Mouse (Mus musculus) intestine, embryonic 14.5 days (tissue): ENCODE data around the gene Ndufb4. TPM values are rescaled to one million over a fixed set of nuclear protein-coding genes. Genes with fewer than 3 reads are reported as not detected.

Experiments
- ATAC-seq: fragments of 200-750 bp; cut with Nextera tagmentation; replicated peaks from 2 replicates; pipeline ENCODE4 v1.8.0; 2017; ENCODE audit warnings: low read depth, moderate number of reproducible peaks, moderate TSS enrichment, moderate library complexity; ENCODE audit not compliant: low FRiP score, low TSS enrichment
- DNase-seq: peaks from one replicate; pipeline ENCODE4 v3.0.0-alpha.2; 2018; ENCODE audit warnings: low spot score
- H3K27ac ChIP-seq: fragments of 300-500 bp; sonication (generic); 2 replicates; pipeline ENCODE4 v1.5.1; 2014; ENCODE audit warnings: low read depth, mild to moderate bottlenecking, control low read depth
- H3K27me3 ChIP-seq: fragments of 300-500 bp; sonication (generic); replicated peaks from 2 replicates; pipeline ENCODE4 v1.6.1; 2014; ENCODE audit warnings: low read length, control low read depth; ENCODE audit not compliant: control insufficient read depth, insufficient read depth
- H3K36me3 ChIP-seq: fragments of 300-500 bp; sonication (generic); 2 replicates; pipeline ENCODE4 v1.6.1; 2014; ENCODE audit warnings: low read length, control low read depth; ENCODE audit not compliant: control insufficient read depth, insufficient read depth
- H3K4me1 ChIP-seq: fragments of 300-500 bp; sonication (generic); replicated peaks from 2 replicates; pipeline ENCODE4 v1.6.1; 2014; ENCODE audit warnings: low read length, control low read depth, mixed read lengths; ENCODE audit not compliant: control insufficient read depth, insufficient read depth
- H3K4me2 ChIP-seq: fragments of 300-500 bp; sonication (generic); 2 replicates; pipeline ENCODE4 v1.6.1; 2014; ENCODE audit warnings: low read length
- H3K4me3 ChIP-seq: fragments of 300-500 bp; sonication (generic); 2 replicates; pipeline ENCODE4 v1.5.1; 2014; ENCODE audit warnings: low read depth, low read length, control low read depth, mixed read lengths
- H3K9ac ChIP-seq: fragments of 300-500 bp; sonication (generic); 2 replicates; pipeline ENCODE4 v1.6.1; 2014; ENCODE audit warnings: mild to moderate bottlenecking, low read length
- H3K9me3 ChIP-seq: fragments of 300-500 bp; sonication (generic); 2 replicates; pipeline ENCODE4 v1.6.1; 2016; ENCODE audit warnings: low read length, control low read depth; ENCODE audit not compliant: control insufficient read depth
- WGBS: fragments of 180-500 bp; shearing (Covaris S2); extraction: QIAGEN DNeasy Blood & Tissue Kit; methylation state at CpG from one replicate; pipeline ENCODE4 v1.1.7; 2014; 5-methylcytosine and 5-hydroxymethylcytosine counted together
- polyA plus RNA-seq: library from polyadenylated mRNA; unstranded; fragments of >200 nt; fragmentation: Nextera tagmentation; extraction: Ambion mirVana; gene quantifications from 2 replicates; pipeline ENCODE4 v1.2.1, GENCODE M21; 2014

The Ndufb4 gene
- polyA plus RNA-seq, 1 experiment from 2014 or later = 67.1 TPM

DNA sequence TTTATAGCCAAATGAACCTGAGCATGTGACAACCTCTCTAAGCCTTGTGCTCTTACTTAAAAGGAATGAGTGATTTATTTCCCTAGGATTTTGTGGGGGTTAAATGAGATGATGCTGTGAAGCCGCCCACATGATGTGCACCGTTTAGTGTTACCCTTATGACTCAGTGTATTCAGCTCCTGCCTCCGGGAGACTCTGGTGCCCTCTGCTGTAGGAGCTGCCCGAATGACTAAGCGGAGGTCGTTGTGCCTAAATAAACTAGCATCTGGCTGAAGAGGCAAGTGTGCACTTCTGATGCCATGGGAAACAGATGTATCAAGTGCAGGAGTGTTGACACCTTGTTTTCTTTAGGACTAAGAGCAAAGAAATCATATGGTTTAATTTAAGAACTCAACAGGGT is 18.1 kb downstream of the Ndufb4 start:
- no peak for ATAC-seq
- Histone ChIP-seq H3K27ac (no peak overlapping the region), H3K4me3 (no peak overlapping the region), H3K9ac (no peak overlapping the region), H3K4me2 (no peak overlapping the region), H3K27me3 (no peaks in the 10 kb centered on the region), H3K9me3 (no peaks in the 10 kb centered on the region), H3K4me1 (no peaks in the 10 kb centered on the region), H3K36me3 (no peaks in the 10 kb centered on the region)
- no peak for DNase-seq
- WGBS = 62% methylated on average over 6 of the region's 6 CpGs

DNA sequence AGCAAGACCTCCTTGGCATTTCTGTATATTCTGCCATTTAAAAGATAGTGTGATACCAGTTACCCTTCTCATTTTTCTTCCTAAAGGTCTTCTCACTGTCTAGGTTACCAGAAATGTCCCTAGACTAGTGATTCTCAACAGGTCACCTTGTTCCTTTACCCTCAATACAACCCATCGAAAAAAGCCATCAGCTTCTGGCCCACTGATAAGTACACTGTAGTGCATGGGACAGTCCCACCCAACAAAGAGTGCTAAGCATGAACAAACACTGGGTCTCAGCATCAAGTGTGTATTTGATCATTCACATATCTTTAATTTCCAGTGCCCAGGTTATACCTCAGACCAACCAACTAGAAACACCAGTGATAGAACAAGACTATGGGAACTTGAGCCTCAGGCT is 19.2 kb downstream of the Ndufb4 start:
- no peaks in the 10 kb centered on the region for H3K9me3 ChIP-seq
- H3K36me3 ChIP-seq = no peaks in the 10 kb centered on the region
- 94% methylated on average over 1 of the region's 1 CpGs for WGBS
- no peaks in the 10 kb centered on the region for H3K4me1 ChIP-seq
- no peak overlapping the region for H3K9ac ChIP-seq
- H3K4me3 ChIP-seq = no peak overlapping the region
- DNase-seq (no peak), ATAC-seq (no peak)
- H3K27me3 ChIP-seq = no peaks in the 10 kb centered on the region
- no peak overlapping the region for H3K4me2 ChIP-seq
- no peak overlapping the region for H3K27ac ChIP-seq

DNA sequence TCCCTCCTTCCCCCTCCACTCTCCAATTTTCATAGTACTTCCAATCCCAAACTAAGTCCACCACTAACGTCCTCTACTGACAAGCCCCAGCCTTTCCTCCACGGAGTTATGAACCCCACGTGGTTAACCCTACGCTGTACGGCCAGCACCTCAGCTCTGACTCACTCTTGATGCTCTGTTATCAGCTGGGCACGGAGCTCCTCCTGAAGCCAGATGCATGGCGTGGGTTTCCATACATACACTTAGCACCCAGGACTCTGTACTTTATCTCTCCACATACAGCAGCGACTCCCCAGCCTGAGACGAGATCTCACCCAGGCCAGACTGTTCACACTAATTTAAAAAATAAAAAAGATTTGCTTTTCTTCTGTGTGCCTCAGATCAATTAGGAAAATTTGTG is 19.7 kb downstream of the Ndufb4 start:
- Histone ChIP-seq H3K9me3 (no peaks in the 10 kb centered on the region), H3K4me2 (no peak overlapping the region), H3K27ac (no peak overlapping the region), H3K9ac (no peak overlapping the region), H3K27me3 (no peaks in the 10 kb centered on the region), H3K4me1 (no peaks in the 10 kb centered on the region), H3K36me3 (no peaks in the 10 kb centered on the region), H3K4me3 (no peak overlapping the region)
- ATAC-seq (no peak), DNase-seq (no peak)
- WGBS = 68% methylated on average over 9 of the region's 9 CpGs

DNA sequence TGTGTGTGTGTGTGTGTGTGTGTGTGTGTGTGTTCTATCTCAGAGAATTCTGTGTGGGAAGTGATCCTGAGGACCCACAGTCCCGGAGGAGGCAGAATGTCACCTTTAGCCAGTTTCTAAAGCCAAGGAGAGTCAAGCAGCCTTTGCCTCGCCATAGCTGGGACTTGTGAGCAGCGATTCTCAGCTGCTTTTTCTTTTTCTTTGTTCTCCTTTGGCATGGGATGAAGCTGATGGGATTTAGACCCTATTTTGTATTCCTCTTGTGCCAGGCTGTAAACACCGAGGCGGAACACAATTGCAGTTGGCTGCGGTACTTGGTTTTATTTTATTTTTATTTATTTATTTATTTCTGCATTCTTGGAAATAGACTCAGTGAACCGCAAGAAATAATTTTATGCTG is 25.2 kb downstream of the Ndufb4 start:
- no peak overlapping the region for H3K27ac ChIP-seq
- H3K4me3 ChIP-seq = no peak overlapping the region
- H3K4me2 ChIP-seq = no peak overlapping the region
- no peaks in the 10 kb centered on the region for H3K4me1 ChIP-seq
- DNase-seq (no peak), ATAC-seq (no peak)
- H3K36me3 ChIP-seq = no peaks in the 10 kb centered on the region
- WGBS = 91% methylated on average over 7 of the region's 7 CpGs
- H3K9me3 ChIP-seq = no peaks in the 10 kb centered on the region
- H3K9ac ChIP-seq = no peak overlapping the region
- H3K27me3 ChIP-seq = no peaks in the 10 kb centered on the region

DNA sequence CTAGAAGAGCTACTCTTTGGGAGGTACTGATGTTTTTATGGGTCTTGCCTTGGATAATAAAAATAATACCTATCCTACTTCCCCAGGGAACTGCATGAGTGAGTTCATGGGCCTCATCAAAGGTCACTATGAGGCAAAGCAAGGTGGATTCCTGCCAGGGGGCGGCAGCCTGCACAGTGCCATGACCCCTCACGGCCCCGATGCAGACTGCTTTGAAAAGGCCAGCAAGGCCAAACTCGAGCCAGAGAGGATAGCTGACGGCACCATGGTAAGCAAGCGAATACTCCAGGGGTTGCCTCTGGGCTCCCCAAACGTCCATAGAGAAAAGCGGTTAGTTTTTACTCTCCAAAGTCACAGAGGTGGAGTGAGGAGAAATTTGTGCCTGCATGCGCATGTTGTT is 25.9 kb downstream of the Ndufb4 start:
- Histone ChIP-seq H3K4me3 (no peak overlapping the region), H3K4me1 (no peaks in the 10 kb centered on the region), H3K27ac (no peak overlapping the region), H3K9ac (no peak overlapping the region), H3K4me2 (no peak overlapping the region), H3K27me3 (no peaks in the 10 kb centered on the region), H3K9me3 (no peaks in the 10 kb centered on the region), H3K36me3 (no peaks in the 10 kb centered on the region)
- no peak for DNase-seq
- WGBS = 76% methylated on average over 9 of the region's 9 CpGs
- no peak for ATAC-seq

DNA sequence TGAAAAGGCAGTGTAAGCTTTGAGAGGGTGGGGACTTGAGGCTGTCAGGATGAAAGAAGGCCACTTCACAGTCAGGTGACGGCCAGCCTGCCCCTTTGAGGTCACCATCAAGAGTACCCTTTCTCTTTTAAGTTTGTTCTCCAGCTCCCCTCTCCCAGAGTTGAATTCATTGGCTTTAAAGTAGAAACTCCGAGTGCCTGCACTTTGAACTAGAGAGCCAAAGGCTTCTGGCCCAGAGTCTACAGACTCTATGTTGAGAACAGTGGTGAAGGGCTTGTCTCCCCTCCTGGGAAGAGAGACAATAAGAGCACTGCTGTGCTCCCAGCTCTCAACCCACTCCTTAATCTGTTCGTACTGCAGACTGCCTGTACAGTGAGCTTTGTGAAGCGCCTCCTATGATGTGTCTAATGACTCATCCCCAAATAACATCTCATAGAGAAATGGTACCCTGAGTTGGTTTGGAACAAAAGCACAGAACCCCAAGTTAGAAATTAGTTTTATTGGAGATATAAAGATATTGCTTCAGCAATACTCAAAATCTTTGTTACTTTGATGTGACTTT is 27.8 kb downstream of the Ndufb4 start:
- Histone ChIP-seq H3K27ac (no peak overlapping the region), H3K9ac (no peak overlapping the region), H3K4me3 (no peak overlapping the region), H3K9me3 (no peaks in the 10 kb centered on the region), H3K4me1 (no peaks in the 10 kb centered on the region), H3K27me3 (no peaks in the 10 kb centered on the region), H3K4me2 (no peak overlapping the region), H3K36me3 (no peaks in the 10 kb centered on the region)
- 59% methylated on average over 4 of the region's 4 CpGs for WGBS
- DNase-seq (no peak), ATAC-seq (no peak)

DNA sequence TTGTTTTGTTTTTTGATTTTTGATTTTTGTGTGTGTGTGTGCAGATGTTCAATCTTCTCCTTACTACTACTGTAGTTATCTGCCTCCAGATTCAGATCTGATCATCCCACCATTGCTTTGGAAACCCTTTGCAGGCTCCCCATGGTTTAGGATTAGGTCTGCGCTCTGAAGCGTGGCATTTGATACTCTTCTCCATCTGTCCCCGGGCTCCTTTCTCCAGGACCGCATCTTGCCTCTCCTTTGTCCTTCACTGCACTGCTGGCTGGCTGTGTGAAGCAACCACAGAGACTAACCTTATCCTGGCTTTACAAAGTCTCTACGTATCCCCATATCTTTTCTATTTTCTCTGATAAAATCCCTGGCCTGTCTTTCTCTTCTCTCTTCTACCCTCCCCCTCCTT is 31.3 kb downstream of the Ndufb4 start:
- no peak overlapping the region for H3K4me3 ChIP-seq
- H3K9ac ChIP-seq = no peak overlapping the region
- no peaks in the 10 kb centered on the region for H3K36me3 ChIP-seq
- no peaks in the 10 kb centered on the region for H3K4me1 ChIP-seq
- DNase-seq = no peak
- no peak for ATAC-seq
- H3K4me2 ChIP-seq = no peak overlapping the region
- no peaks in the 10 kb centered on the region for H3K27me3 ChIP-seq
- 77% methylated on average over 5 of the region's 5 CpGs for WGBS
- no peak overlapping the region for H3K27ac ChIP-seq
- no peaks in the 10 kb centered on the region for H3K9me3 ChIP-seq

DNA sequence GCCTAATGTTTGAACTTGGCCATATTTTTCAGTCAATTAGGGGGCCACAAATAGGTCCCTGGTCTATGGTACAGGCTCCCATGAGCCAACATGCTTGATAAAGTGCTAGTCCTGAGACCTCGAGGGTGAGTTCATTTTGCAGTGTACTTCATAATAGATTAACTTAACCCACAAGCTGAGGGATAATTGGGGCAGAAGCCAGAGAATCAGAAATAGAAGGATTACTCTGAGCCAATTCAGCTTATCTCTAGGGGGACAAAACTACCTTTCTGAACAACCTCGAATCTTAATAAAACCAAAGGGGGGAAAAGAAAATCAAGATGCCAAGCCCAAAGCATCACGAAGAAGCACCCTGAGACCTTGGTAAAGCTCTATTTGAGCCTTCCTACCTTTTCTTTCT is 31.9 kb downstream of the Ndufb4 start:
- Histone ChIP-seq H3K9ac (no peak overlapping the region), H3K9me3 (no peaks in the 10 kb centered on the region), H3K27ac (no peak overlapping the region), H3K27me3 (no peaks in the 10 kb centered on the region), H3K4me2 (no peak overlapping the region), H3K36me3 (no peaks in the 10 kb centered on the region), H3K4me3 (no peak overlapping the region), H3K4me1 (0 out of 2 replicates have a peak, but pooled peaks cover 4% of the 10 kb centered on the region)
- ATAC-seq (no peak), DNase-seq (no peak)
- WGBS = 72% methylated on average over 3 of the region's 3 CpGs

DNA sequence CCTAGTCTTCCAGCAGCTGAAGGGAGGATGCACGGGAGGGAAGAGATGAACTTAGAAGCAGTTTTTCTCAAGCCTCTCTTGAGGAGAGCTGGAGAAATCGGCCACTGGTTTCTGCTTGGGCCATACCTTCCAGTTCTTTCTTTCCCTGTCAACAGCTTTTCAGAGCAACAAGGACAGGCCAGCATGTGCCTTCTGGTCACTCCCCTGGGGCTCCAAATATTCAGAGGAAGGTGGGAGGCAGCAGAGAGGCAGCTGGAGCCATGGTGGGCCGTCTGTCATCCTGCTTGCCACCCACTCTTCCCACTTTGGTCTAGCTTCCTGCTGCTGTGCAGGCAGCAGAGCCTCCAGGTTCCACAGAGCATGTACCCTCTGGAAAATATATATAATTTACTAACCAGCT is 36.6 kb downstream of the Ndufb4 start:
- DNase-seq (no peak), ATAC-seq (no peak)
- H3K4me3 ChIP-seq = no peak overlapping the region
- no peaks in the 10 kb centered on the region for H3K27me3 ChIP-seq
- WGBS = 26% methylated on average over 3 of the region's 3 CpGs
- H3K4me2 ChIP-seq = no peak overlapping the region
- no peaks in the 10 kb centered on the region for H3K9me3 ChIP-seq
- no peak overlapping the region for H3K27ac ChIP-seq
- H3K9ac ChIP-seq = no peak overlapping the region
- no peaks in the 10 kb centered on the region for H3K36me3 ChIP-seq
- H3K4me1 ChIP-seq = 0 out of 2 replicates have a peak, but pooled peaks cover 5% of the 10 kb centered on the region
